Mouse (Mus musculus) spleen, postnatal 14 days (tissue): Measurements from ENCODE around the gene Tbc1d32.
"Not testable (repeated sequence)": the region's sequence is repeated elsewhere in the genome, so short reads cannot be mapped to it uniquely, and the experiment has no call there.

Experiments used
- DNase-seq, 2 experiments: peaks; one replicate each; pipeline ENCODE4 v3.0.0; 2021 to 2022; ENCODE audit warnings: low spot score in 2 of 2

The Tbc1d32 gene

DNA sequence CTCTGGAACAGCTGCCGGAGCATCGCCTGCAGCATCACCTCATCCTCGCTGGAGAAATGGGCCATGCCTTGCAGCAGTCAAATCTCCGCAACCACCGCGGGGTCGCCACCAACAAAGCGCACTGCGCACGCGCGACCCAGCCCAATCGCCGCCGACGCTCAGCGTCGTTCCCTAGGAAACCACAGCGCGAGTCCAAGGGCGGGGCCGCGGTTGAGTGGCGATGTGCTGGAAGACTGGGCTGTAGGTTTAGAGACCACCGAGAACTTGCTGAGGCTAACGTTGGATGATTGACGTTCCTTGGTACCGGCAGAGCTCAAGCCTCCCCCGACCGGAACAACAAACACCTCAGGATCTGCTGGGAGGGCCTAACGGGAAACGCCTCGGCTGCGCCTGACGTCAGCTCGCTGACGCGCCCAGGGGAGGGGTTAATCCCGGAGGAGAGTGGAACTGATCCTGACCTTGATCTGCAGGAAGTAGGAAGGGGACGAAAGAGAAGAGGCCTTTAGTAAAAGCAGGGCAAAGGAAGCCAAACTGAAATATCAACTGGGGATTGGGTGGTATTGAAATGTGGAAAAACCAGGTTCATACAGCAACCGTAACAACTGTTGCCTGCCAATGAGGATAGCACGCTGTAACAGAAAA lies at the start of gene Tbc1d32:
Gene Tbc1d32 (minus strand): TSS at position 122 of the 642 bp plus-strand sequence.
- peak; percentile 67 to 75 for DNase-seq

DNA sequence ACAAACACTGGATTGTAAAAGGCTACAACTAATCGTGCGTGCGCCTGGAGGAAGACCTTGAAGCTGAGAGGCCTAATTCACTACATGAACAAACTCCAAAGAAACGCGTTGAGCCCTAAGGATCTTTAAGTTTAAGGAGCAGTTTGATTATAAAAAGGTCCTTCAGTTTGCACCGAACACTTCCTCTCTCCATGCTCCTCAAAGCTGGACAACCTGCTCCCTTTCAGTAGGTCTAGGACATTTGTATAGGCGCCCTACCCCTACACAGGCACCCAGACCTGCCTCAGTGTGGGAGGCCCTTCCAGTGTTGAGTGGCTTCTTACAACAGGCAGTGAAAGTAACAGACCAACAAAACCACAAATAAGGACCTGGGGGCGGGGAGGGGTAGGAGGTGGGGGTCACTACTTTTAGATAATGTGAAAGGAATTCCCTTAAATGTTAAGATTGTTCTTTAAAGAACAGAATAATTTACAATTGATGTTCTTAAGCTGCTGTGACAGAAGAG lies 666 bp downstream of the Tbc1d32 start:
- no peak for DNase-seq

DNA sequence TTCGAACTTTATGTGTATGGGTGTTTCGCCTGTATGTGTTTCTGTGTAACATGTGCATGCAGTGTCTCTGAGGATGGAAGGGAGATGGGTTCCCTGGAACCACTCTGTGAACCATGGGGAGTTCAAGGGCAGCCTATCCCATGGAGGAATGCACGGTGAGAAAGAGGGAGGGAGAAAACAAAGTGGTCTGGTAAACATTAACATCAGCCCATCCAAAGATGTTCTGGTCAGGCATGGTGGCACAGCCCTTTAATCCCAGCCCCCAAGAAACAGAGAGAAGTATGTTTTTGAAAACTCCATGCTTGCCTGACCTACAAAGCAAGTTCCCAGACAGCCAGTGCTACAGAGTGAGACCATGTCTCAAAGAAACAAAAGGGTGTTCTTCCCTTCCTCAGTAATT lies 12.7 kb downstream of the Tbc1d32 start:
- no peak for DNase-seq

DNA sequence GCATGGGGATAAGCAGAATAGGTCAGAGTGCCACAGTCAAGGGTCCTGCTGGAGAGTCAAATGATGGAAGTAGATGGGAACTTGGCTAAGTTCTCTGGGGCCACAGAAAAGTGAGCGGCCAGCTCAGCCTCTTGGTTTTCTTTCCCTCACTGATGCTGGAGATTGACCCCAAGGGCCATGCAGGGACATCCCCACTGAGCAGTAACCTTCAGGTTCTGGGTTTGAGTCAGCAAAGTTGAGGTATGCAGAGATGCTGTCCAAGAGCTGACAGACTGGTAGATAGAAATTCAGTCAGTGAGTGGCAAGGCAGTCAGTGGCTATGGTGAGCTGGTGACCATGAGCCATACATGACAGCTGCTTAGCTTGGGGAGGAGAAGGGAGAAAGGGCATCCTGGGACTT lies 18.1 kb downstream of the Tbc1d32 start:
- no peak for DNase-seq

DNA sequence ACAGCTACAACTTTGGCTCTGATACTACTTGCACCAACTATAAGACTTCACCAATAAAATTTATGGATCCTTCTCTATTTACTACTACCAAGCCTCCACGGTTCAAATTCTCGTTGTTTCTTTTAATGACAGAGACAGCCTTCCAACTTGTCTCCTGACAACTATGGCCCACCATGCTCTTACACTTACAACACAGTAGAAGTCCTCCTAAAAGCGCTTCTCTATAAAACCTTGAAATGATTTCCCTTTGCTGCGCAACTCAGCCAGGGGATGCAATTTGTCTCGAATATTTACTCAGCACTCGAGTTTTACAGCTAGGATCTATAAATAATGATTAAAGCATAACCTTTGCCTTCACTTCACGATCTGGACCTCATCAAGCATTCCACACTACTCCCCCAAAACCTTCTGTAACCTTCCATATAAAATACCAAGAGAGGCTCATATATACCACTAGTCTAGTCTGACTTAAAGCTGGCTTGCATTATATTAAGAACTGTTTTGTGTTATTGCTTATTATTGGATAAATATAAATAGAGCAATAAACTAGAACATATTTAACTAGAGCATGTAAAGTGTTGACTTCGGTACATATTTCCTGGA lies 21.6 kb downstream of the Tbc1d32 start:
- DNase-seq, result no peak

DNA sequence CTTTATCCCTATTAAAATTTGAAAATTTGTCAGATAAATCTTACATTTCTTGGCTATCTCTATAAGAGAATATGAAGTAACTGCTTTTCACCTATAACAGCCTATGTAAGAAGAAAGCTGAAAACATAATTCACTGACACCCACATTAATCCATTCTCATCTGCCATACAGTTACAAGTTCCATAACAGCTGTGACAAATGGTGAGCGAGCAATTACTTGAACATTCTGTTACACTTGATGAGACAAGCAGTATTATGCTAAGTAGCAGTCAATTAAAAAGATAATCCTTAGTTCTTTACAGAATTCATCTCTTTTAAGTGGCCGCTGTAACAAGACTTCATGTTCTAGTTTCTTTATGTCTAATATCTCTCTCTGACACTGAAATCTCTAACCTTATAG lies 24.1 kb downstream of the Tbc1d32 start:
- DNase-seq, result no peak

DNA sequence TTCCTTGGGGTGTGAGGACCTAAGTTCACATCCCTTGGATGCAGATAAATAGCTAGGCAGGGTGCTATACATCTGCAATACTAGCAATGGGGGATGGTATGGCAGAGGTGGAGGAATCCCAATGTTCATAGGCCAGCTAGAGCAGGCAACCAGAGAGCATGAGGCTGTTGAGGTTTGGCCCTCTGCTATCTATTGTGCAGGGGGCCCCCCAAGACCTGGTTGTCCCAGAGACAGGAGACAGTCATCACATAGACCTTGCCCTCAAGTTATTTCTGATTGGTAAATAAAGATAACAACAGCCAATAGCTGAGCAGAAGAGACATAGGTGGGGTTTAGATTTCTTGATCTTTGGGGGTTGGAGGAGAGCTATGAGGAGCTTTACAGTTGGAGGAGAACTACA lies 28.6 kb downstream of the Tbc1d32 start:
- no peak for DNase-seq

DNA sequence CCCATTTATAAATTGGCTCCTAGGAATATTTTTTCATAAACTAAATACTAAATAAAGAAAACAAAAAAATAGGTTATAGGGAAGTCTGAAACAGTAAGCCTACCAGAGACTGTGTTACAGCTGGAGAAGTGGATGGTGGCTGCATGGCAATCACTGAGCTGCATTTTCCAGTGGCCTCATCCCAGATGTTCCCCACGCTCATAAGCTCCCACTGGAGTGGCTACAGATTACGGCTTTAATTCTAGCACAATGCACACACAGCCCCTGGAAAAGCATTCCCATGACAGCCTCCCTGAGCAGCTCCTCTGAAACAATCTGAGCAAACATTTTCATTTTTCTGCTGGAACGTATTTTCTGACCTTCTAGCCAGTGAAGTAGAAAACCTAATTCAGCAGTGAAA lies 29.8 kb downstream of the Tbc1d32 start:
- no peak for DNase-seq

DNA sequence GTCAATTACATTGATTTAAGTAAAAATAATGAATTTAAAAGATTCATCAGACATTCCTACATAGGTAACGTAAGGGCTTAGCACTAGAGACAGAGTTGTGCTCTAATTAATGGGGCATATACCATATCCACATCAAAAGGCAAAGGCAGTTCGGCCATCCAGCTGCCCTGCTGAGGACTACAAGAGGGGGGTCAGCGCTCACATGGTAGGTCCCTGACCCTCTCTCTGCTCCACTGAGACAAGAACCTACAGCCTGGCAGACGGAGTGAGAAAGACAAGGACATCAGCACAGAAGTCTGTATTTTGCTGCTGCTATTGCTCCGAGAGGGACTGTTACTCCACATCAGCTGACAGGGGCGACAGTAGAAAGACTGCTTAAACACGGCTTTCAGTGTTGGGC lies 34.2 kb downstream of the Tbc1d32 start:
- DNase-seq, result no peak

DNA sequence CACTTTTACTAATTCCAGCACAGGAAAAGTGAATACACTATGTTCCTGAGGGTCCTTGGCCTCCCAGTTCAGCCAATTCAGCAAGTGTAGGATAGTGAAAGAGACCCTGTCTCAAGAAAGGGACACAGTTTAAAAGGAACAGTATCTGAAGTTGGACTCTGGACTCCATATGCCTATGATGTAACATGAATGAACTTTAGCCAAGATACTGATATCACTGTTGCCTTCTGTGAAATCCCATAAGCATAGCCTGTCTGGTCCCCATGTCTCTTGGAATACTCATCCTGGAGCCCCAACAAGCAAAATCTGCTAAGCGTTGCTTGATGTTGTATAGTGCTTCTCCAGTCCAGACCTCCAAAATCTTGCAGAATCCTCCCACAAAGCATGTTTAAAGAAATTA lies 46.8 kb downstream of the Tbc1d32 start:
- no peak for DNase-seq

DNA sequence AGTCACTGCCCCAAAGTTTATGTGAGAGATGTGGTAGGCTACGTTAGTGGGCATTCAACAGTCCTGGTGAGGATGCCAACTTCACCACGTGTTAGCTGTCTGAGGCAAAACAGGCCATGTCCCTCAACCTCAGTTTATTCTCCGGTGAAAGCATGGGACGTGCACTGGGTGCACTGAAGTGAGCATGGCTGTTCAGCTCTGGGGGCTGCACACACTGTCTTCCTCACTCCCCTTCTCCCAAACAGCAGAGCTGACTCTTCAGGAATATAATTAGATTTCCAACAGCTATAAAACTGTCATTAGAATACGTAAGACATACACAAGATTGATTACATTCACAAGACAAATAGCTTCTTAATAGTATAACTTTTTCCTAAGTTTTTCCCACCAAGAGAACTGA lies 55.3 kb downstream of the Tbc1d32 start:
- no peak for DNase-seq

DNA sequence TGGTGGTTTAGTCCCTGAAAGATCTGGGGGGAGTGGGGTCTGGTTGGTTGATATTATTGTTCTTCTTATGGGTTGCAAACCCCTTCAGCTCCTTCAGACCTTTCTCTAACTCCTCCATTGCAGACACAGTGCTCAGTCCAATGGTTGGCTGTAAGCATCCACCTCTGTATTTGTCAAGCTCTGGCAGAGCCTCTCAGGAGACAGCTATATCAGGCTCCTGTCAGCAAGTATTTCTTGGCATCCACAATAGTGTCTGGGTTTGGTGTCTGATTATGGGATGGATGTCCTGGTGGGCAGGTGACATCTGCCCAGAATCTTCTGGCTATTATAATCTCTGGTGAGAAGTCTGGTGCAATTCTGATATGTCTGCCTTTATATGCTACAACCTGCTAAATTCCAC lies 60.8 kb downstream of the Tbc1d32 start:
- DNase-seq, result not testable (repeated sequence)

DNA sequence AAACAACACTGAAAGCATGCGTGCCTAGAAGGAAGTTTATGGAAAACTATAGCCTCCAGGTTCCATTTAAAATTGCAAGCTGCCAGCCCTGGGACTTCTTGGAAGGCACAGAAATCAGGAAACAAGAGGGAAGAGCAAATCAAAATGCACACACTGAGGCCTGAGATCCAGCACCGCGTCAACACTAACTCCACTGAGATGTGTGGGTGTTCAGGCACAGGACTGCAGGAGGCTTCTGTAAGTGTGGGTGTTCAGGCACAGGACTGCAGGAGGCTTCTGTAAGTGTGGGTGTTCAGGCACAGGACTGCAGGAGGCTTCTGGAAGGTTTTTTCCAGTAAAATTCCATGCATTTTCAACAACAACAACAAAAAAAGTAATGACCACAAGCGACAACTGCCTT lies 62.7 kb downstream of the Tbc1d32 start:
- no peak for DNase-seq

DNA sequence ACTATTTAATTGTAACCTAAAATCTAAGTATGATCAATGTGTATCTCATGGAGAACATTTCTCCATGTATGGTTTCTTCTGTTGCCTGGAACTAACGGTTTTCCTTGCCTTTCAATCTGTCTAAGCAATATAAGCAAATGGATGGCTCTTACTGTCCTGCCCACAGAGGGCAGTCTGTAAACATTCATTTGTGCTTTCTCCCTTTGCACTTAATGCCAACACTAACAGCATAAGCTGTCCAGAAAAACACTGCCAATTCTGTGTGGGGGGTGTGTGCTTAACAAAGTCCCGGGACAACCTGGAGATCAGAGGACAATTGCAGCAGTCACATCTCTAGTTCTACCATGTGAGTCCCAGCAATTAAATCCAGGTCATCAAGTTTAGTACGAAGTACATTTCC lies 64.1 kb downstream of the Tbc1d32 start:
- no peak for DNase-seq

DNA sequence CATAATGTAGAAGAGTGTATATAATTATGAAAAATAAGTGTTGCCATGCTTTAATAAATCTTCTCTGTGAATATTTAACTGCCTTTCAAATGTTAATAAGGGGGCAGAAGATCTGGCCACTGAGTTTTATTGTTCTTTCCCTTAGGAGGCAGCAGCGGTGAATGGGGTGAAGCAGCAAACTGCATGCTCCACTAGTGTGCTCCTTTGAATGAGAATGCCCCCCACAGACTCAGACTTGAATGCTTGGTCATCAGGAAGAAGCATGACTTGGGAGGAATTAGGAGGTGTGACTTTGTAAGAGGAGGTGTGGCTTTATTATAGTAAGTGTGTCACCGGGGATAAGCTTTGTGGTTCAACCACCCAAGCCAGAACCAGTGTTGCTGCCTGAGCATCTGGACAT lies 69.7 kb downstream of the Tbc1d32 start:
- DNase-seq, result no peak

DNA sequence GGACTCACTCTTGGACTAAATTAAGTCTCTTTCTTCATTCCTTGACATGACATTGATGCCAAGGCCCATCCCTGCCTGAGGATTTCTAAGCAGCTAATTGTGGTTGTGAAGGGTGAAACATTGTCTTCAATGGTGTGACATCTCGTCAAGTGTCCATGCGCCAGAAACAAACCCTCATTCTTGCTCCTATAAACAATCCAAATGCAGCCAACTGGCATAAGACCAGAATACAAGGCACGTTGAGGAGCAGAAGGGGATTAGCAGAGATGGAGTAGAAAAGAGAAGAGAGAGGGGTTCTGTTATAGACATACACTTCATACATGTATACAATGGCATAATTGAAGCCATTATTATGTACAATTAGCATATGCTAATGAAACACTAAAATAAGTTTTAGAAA lies 70.3 kb downstream of the Tbc1d32 start:
- DNase-seq, result no peak

DNA sequence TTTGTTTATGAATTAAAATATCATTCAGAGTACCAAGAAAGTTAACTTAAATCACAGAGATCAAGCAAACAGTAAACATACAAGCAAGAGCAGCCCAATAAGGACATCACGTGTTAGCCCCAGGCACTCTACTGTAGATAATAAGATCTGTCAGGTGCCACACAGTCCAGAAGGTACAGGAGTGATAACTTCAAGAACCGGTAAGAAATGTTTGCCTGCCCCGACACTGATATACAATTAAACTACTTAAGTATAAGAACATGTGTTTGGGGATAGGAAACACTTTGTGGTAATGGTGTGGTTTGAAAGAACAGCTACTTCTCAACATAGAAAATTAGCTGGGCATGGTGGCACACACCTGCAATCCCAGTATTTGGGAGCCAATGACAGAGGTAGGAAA lies 71.5 kb downstream of the Tbc1d32 start:
- DNase-seq, result no peak

DNA sequence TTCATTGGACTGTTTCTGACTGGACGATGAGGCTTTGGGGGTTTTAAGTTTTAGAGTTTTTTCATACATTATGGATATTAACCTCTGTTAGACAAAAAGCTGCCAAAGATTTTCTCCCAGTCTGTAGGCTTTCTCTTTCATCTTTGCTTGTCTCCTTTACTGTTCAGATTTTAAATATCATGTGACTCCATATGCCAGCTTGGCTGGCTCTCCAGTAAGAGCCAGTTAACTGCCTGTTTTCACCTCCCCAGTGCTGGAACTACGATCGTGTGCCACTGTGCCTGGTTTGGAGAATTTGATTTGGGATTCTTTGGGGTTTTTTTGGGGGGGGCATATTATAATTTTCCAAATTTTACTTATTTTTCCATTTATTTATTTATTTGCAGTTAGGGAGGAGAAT lies 79.6 kb downstream of the Tbc1d32 start:
- no peak for DNase-seq

DNA sequence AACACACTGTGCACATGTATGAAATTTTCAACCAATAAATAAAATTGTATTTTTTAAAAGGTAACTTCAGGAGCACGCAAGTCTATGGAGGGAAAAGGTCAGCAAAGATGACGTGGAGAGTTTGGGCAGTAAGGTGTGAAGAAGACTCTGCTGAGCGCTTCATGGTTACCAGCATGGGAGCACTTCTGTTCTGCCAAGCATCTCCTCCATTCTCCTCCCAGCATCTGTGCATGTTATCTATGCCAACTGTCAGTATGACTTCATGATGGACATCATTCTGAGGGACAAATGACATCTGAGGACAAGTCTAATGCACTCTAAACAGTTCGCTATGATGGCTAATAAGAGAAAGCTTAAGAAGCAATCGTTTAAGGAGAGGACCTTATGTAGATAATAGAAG lies 91.3 kb downstream of the Tbc1d32 start:
- DNase-seq, result no peak

DNA sequence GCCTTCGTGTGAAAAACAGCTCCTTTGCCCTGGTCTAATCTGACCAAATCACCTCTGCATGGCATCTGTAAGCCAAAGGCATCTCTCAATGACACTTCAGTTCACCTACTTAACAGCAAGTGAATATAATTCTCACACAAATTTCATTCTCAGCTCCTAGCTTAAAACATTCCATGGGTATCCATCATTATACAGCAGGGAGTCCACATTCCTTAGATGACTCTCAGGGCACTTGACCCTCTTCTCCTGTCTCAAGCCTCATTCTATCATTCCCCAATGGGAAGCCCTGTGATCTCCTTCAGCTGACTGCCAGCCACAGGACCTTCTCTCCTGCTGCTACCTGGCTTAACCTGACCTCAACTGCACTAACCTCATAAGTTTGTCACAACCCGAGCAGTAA lies 98.8 kb downstream of the Tbc1d32 start:
- DNase-seq, result no peak

DNA sequence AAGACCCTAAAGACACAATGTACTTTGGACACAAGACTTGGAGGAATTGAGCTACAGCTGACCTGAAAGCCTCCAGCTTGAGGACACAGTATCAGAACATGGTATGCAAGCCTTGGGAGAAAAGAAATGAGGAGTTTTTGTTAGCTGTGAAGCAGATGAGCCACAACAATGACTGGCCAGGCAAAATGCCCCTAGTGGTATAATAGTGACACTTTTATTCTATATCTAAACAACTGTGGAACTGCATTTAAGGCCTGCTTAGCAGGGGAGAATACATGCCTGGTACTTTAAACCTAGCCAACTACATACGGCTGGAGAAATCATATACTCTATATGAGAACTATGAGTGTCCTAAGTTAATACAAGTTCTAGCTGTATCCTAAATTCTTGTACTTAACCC lies 101.5 kb downstream of the Tbc1d32 start:
- DNase-seq, result no peak

DNA sequence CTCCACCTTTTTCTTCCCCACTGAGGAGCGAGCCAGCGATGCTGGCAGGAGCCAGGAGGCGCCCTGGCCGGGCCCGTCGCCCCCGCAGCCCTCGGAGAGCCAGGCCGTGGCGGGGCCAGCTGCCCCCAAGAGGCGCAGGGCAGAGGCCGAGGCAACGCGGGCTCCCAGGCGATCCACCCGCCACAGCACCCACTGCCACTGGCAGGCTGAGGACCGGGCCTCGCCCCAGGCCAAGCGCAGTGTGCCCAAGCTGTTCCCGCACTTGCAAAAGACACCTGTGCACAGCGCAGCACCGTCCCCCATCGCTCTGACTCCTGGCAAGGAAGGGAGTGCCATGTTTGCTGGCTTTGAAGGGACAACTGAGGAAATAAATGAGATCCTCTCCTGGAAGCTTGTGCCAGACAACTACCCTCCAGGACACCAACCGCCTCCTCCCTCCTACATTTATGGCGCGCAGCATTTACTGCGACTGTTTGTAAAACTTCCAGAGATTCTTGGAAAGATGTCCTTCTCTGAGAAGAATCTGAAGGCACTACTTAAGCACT lies 112.8 kb downstream of the Tbc1d32 start:
- peak in 1 of 2 experiments; percentile 5 for DNase-seq

DNA sequence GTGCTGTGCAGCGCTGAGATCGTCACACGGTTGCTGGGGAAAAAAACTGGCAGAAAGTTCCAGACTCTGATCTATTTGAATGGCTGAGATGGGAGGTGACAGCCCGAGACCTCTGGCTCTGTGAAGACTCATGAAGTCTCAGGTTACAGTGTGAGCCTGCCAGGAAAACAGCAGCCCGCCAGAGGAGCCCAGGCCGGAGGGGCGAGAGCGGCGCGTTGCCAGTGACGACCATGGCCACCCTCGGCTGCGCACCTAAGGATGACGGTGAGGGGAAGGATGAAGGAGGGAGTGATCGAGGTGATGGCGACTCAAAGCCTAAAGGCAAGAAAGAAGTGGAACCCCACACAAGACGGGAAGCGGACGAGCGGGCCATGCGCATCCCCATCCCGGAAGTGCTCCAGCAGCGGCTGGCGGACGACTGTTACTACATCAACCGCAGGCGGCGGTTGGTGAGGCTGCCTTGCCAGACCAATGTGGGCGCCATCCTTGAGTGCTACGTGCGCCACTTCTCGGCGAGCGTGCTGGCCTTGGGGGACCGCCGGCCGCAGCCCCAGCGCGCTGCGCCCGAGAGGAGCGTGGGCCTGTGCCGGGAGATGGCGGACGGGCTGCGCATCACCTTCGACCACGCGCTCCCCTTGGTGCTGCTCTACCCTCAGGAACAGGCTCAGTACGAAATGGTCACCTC lies 113.4 kb downstream of the Tbc1d32 start:
- DNase-seq, result peak; percentile 15 to 28
